Mouse (Mus musculus) heart, adult 2 months (tissue): ENCODE data around the gene Rps6ka5. TPM values are rescaled to one million over a fixed set of nuclear protein-coding genes. Genes with fewer than 3 reads are reported as not detected.

Experiments
- DNase-seq, 2 experiments: peaks; one replicate each; pipeline ENCODE4 v3.0.0; 2021
- H3K27ac ChIP-seq: fragments of 200-600 bp; 2 replicates; pipeline ENCODE4 v1.8.1; 2022
- H3K27me3 ChIP-seq: fragments of 200-500 bp; 2 replicates; pipeline ENCODE4 v1.6.1; 2012; ENCODE audit warnings: mild to moderate bottlenecking, low read length, inconsistent platforms, mixed read lengths; ENCODE audit not compliant: control insufficient read depth, insufficient read depth
- H3K36me3 ChIP-seq: fragments of 200-500 bp; 2 replicates; pipeline ENCODE4 v1.6.1; 2012; ENCODE audit warnings: low read length, inconsistent platforms; ENCODE audit not compliant: control insufficient read depth, insufficient read depth
- H3K4me1 ChIP-seq: fragments of 200-500 bp; 2 replicates; pipeline ENCODE4 v1.6.1; 2011; ENCODE audit warnings: low read length; ENCODE audit not compliant: control insufficient read depth, insufficient read depth
- H3K4me3 ChIP-seq: fragments of 200-600 bp; 2 replicates; pipeline ENCODE4 v1.8.1; 2022
- H3K79me2 ChIP-seq: fragments of 200-500 bp; replicated peaks from 2 replicates; pipeline ENCODE4 v1.6.1; 2012; ENCODE audit warnings: mild to moderate bottlenecking, inconsistent platforms, low read length, moderate library complexity, mixed read lengths; ENCODE audit not compliant: control insufficient read depth, insufficient read depth
- H3K9ac ChIP-seq: fragments of 200-500 bp; 2 replicates; pipeline ENCODE4 v1.6.1; 2012; ENCODE audit warnings: low read depth, mild to moderate bottlenecking, control low read depth, inconsistent platforms, low read length, mixed read lengths
- CTCF ChIP-seq: fragments of 200-600 bp; IDR thresholded peaks from 2 replicates; pipeline ENCODE4 v1.8.1; 2022; ENCODE audit warnings: antibody characterized with exemption, mild to moderate bottlenecking, moderate library complexity
- EP300 ChIP-seq: fragments of 200-500 bp; IDR thresholded peaks from 2 replicates; pipeline ENCODE4 v1.6.1; 2011; ENCODE audit warnings: low read depth, low read length, control low read depth; ENCODE audit not compliant: insufficient read depth
- POLR2A ChIP-seq: fragments of 200-500 bp; IDR thresholded peaks from 2 replicates; pipeline ENCODE4 v1.6.1; 2011; ENCODE audit warnings: mild to moderate bottlenecking, low read depth, low read length, control low read depth; ENCODE audit not compliant: insufficient read depth
- WGBS: fragments of 180-500 bp; shearing (Covaris S2); methylation state at CpG from one replicate; pipeline ENCODE4 v1.1.7; 2018; 5-methylcytosine and 5-hydroxymethylcytosine counted together
- intact Hi-C: fragments of 180-260 bp; cut with DNase I; formaldehyde crosslinking; loops from one replicate; pipeline ENCODE4 v1.15.1; 2025
- polyA plus RNA-seq: library from polyadenylated mRNA; depleted of rRNA; stranded (reverse); fragments of >200 nt; gene quantifications from 2 replicates; pipeline ENCODE4 v1.2.3, GENCODE M21; 2012
- total RNA-seq, 2 experiments: library from RNA; stranded (reverse); gene quantifications; 2 replicates each; pipeline ENCODE4 v1.2.3; 2021

Gene Rps6ka5
- total and polyA plus RNA-seq, 3 experiments = 2.1 to 13.5 (median 10.8) TPM

DNA sequence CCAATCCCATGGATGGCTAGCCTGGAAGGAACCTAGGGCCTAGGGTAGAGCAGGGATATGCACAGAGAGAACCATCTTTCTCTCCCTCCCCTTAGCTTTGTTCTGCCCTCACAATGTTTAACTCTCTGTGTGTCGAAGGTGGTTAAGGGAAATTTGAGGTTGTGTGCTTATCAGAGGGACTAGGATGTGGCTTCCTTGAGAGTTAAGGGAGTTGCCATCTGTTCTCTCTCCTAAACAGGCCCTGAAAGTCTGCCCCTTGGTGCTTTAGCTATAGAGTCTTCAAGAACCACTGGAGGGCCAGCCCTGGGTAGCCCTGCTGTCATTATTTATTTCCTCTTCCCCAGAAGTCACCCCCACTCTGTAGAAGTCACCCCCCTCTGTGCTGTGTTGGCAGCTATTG is 26.2 kb upstream of the Rps6ka5 start:
- H3K4me1 ChIP-seq = no peaks in the 10 kb centered on the region
- no peak overlapping the region for H3K27ac ChIP-seq
- H3K36me3 ChIP-seq = no peaks in the 10 kb centered on the region
- intact Hi-C loops = no loop called here
- H3K27me3 ChIP-seq = no peaks in the 10 kb centered on the region
- H3K79me2 ChIP-seq = no peaks in the 10 kb centered on the region
- DNase-seq = no peak
- H3K4me3 ChIP-seq = no peak overlapping the region
- TF ChIP-seq POLR2A = no peak
- no peak for TF ChIP-seq EP300
- no peak for TF ChIP-seq CTCF
- WGBS = 43% methylated on average over 1 of the region's 1 CpGs
- no peak overlapping the region for H3K9ac ChIP-seq

DNA sequence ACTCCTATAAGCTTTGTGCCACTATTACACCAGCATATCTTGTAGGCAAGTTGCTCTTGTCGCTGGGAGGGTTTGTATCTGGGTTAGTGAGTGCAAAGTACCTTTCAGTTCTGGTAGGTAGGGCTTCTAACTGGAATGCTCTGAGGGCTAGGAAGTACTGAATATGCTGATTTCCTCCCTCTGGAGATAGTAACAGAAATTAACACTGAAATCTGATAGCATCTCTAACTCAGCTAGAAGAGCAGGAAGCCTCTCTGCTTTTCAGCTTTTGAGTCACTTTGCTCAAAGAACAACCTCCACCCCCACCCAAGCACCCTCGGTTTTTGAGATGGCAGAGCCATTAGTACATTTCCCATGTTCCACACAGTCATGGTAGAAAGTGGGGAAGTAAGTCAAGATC is 15.7 kb upstream of the Rps6ka5 start:
- TF ChIP-seq CTCF (no peak), POLR2A (no peak), EP300 (no peak)
- no peaks in the 10 kb centered on the region for H3K36me3 ChIP-seq
- DNase-seq = no peak
- no peaks in the 10 kb centered on the region for H3K4me1 ChIP-seq
- H3K27me3 ChIP-seq = no peaks in the 10 kb centered on the region
- no peak overlapping the region for H3K27ac ChIP-seq
- no peak overlapping the region for H3K9ac ChIP-seq
- no peaks in the 10 kb centered on the region for H3K79me2 ChIP-seq
- intact Hi-C loops = no loop called here
- no peak overlapping the region for H3K4me3 ChIP-seq
- 63% methylated on average over 2 of the region's 2 CpGs for WGBS

DNA sequence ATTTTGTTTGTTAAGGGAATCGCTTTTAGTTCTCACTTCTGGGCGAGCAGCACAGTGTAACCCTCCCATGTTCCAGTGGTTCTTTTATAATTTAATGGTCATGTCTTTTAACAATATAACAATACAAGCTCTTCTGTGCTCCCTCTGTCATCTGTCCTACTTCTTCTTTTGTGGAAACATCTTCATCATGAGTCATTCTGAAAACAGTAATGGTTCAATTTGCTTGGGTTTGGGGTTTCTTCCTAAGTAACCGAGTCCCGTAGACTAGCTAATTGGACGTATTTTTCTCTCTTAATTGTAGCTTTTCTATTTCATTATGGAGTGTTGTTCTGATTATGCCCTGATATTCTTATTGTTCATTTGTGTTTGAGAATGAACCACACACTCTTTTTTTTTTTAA is 13.5 kb upstream of the Rps6ka5 start:
- Histone ChIP-seq H3K4me3 (no peak overlapping the region), H3K4me1 (no peaks in the 10 kb centered on the region), H3K27me3 (no peaks in the 10 kb centered on the region), H3K9ac (no peak overlapping the region), H3K36me3 (no peaks in the 10 kb centered on the region), H3K79me2 (no peaks in the 10 kb centered on the region), H3K27ac (no peak overlapping the region)
- 91% methylated on average over 5 of the region's 5 CpGs for WGBS
- TF ChIP-seq EP300 (no peak), POLR2A (no peak), CTCF (no peak)
- DNase-seq = no peak
- intact Hi-C loops = no loop called here

DNA sequence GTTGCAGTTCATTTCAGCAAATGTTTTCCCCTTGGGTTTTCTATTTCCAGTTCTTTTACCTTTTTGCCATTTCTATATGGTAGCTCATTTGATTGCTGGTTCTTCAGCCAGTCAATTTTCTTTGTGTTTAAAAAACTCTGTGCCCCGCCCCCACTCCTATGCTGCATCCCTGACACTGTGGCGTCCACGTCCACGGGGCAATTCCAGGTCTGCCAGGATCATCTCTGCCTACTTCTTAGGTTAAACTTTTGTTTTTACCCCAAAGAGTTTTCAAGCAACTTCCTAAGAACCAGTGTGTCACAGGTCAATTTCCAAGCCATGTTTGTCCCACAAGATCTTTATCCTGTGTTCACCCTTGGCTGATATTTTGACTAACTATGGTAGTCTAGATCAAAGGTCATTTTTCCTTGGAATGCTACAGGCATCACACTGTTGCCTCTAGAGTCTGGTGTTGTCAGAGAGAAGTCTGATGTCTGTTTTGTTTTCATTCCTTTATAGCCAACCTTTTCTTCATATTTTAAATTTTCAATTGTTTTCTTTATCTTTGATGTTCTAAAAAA is 12.3 kb upstream of the Rps6ka5 start:
- no peaks in the 10 kb centered on the region for H3K79me2 ChIP-seq
- no peaks in the 10 kb centered on the region for H3K27me3 ChIP-seq
- DNase-seq = no peak
- H3K27ac ChIP-seq = no peak overlapping the region
- TF ChIP-seq CTCF = no peak
- TF ChIP-seq EP300 = no peak
- no peak for TF ChIP-seq POLR2A
- 78% methylated on average over 4 of the region's 4 CpGs for WGBS
- no peaks in the 10 kb centered on the region for H3K4me1 ChIP-seq
- H3K9ac ChIP-seq = no peak overlapping the region
- H3K4me3 ChIP-seq = no peak overlapping the region
- intact Hi-C loops = no loop called here
- H3K36me3 ChIP-seq = no peaks in the 10 kb centered on the region

DNA sequence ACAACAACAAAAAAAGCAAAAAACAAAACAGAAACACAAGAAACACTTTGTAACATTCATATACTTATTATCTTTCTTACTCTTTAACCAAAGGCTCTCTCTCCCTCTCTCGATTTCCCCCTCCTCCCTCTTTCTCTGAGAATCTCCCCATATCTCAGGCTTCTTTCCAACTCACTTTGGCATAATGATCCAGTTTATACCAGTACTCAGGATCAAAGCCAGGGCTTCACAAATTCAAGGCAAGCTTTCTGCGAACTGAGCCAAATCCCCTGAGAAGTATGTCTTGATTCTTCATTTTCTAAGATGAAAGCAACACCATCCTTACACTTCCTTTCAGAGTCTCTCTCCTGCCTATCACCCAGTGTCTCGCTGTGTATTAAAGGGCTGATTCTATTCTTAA is 11.7 kb upstream of the Rps6ka5 start:
- Histone ChIP-seq H3K9ac (no peak overlapping the region), H3K27me3 (no peaks in the 10 kb centered on the region), H3K27ac (no peak overlapping the region), H3K36me3 (no peaks in the 10 kb centered on the region), H3K79me2 (no peaks in the 10 kb centered on the region), H3K4me1 (no peaks in the 10 kb centered on the region), H3K4me3 (no peak overlapping the region)
- WGBS = 64% methylated on average over 3 of the region's 3 CpGs
- no peak for DNase-seq
- intact Hi-C loops = no loop called here
- TF ChIP-seq CTCF (no peak), POLR2A (no peak), EP300 (no peak)

DNA sequence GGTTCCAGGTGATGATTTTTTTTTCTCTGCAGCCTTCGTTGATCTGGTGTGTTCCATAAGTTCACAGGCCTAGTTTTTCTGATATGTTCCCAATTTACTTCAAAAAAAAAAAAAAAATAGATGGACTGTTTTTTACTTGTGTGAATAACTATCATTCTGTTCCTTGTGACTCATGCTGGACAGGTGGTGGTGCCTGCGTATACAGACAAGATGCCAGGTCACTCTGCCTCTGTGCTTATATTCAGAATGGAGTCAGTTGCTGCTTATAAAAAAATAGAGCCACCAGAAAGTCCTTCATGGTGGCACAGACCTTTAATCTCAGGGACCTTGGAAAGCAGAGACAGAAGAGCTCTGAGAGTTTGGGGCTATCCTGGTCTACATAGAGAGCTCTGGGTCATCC is 8.8 kb upstream of the Rps6ka5 start:
- 93% methylated on average over 2 of the region's 2 CpGs for WGBS
- no peak overlapping the region for H3K4me3 ChIP-seq
- intact Hi-C loops = no loop called here
- TF ChIP-seq CTCF (no peak), POLR2A (no peak), EP300 (no peak)
- no peaks in the 10 kb centered on the region for H3K79me2 ChIP-seq
- H3K27ac ChIP-seq = no peak overlapping the region
- H3K4me1 ChIP-seq = no peaks in the 10 kb centered on the region
- H3K36me3 ChIP-seq = no peaks in the 10 kb centered on the region
- H3K9ac ChIP-seq = no peak overlapping the region
- H3K27me3 ChIP-seq = no peaks in the 10 kb centered on the region
- no peak for DNase-seq
